Mouse (Mus musculus) kidney, adult 8-10 months (tissue): ENCODE data around the gene C1ra.
"Not testable (repeated sequence)": the region's sequence is repeated elsewhere in the genome, so short reads cannot be mapped to it uniquely, and the experiment has no call there.

Experiments
- DNase-seq, 2 experiments: peaks; one replicate each; pipeline ENCODE4 v3.0.0; 2022

C1ra gene

DNA sequence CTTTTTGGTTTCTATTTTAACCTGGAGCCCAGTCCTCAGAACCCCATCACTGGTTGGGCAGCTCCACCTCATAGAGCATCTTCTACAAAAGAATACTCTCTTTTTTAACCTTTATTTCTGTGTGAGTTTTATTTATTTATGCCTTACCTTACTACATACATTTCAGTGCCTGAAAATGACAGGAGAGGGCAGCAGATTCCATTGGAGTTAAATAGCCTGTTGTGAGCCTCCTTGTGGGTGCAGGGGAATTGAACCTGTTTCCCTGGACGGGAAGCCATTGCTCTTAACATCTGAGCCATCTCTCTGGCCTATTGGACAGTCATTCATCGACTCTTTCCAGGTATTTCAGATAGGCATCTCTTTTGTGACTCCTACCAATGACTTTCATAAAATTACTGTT lies 33.2 kb downstream of the C1ra start:
- DNase-seq: no peak

- not testable (repeated sequence) for DNase-seq
Observed at GRCm38 (mm10) chr6:124547979-124548378, 35.8 kb downstream of the C1ra start.

GRCm38 (mm10) chr6:124549023-124549550 lies 36.9 kb downstream of the C1ra start:
- DNase-seq: no peak

GRCm38 (mm10) chr6:124552766-124553165 lies 40.6 kb downstream of the C1ra start:
- no peak for DNase-seq

DNA sequence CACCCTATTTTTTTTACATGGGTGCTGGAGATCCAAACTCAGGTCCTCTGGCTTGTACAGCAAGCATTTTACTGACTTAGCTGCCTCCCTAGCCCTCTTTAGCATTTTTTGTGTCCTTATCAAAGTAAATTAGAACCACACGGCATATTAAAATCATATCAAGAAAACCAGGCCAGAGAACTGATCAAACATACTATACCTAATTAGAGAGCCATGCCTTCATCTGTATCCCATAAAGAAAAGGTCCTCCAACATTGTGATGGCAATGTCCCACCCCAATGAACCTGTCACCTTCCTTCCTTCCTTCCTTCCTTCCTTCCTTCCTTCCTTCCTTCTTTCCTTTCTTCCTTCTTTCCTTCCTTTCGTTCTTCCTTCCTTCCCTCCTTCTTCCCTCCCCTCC lies 43.8 kb downstream of the C1ra start:
- not testable (repeated sequence) for DNase-seq

- not testable (repeated sequence) for DNase-seq
Observed at GRCm38 (mm10) chr6:124561156-124561555, 49.0 kb downstream of the C1ra start.

GRCm38 (mm10) chr6:124561611-124562010 lies 49.4 kb downstream of the C1ra start:
- DNase-seq: not testable (repeated sequence)

DNA sequence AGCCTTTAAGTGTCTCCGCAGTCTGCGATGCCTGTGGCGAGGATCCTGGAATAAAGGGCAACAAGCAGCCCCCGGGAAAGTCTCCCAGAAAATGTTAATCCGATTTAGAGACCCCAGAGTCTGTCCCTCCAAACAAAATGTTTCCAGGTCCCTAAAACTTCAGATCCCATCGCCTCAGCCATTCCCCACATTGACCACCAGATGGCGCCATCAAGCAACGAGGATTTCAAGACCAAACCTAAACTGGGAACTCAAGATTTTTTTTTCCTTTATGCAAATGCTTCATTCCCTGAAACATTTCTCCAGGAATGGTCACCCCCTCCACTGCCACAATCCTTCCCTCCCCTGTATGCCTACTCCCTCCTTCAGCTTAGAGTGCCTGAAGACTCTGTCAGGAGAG lies 57.8 kb downstream of the C1ra start, which contains the start of gene C1rb:
Gene C1rb, plus strand, starts transcription at position 269 of the 400 bp plus-strand sequence.
- DNase-seq: peak; percentile 38 to 70
